Mouse (Mus musculus) small intestine, adult 2 months (tissue): ENCODE measurements at regions not wholly inside any gene's neighbourhood (a gene's known extent, or its start where the extent isn't known, plus 50 kb on each side); places are given as distances from the start of the nearest gene placed in this dataset.

ENCODE experiments used
- CTCF ChIP-seq: fragments of 200-500 bp; IDR thresholded peaks from 2 replicates; pipeline ENCODE4 v1.5.1; 2012; ENCODE audit warnings: low read depth, mild to moderate bottlenecking, control low read depth, inconsistent platforms, low read length, moderate library complexity, mixed read lengths; ENCODE audit not compliant: insufficient replicate concordance, insufficient read length; ENCODE audit errors: extremely low read depth
- POLR2A ChIP-seq: fragments of 200-500 bp; IDR thresholded peaks from 2 replicates; pipeline ENCODE4 v1.6.1; 2012; ENCODE audit warnings: low read depth, mild to moderate bottlenecking, control low read depth, inconsistent platforms, low read length, moderate library complexity

- TF ChIP-seq CTCF (no peak), POLR2A (no peak)
Observed at GRCm38 (mm10) chr6:143367804-143368203, 200.8 kb downstream of the Etnk1 start.
